In genomic region chr7:34480771-34481170, GRCm38 (mm10) we compare ENCODE assay signal across 17 mouse cellular contexts.
"Had no signal": no experiment of that assay in that cellular context is flagged by ENCODE, and none has a peak within 500 bp of the region (broad histone marks: within the 10 kb centered on the region; RNA-seq: fewer than 3 reads in every experiment).

No protein-coding gene starts in this region.

- H3K4me1 ChIP-seq: liver, embryonic 13.5 days; megakaryocyte, embryonic 14.5 days; midbrain, embryonic 10.5 days; midbrain, embryonic 13.5 days; neural tube, embryonic 13.5 days had no signal

- H3K36me3 ChIP-seq: kidney, embryonic 15.5 days; liver, embryonic 13.5 days; midbrain, embryonic 10.5 days; midbrain, embryonic 13.5 days; neural tube, embryonic 13.5 days had no signal

- DNase-seq: kidney, adult 11 months; kidney, adult 8-10 months; kidney, postnatal 10 days; kidney, postnatal 36 days; layer of hippocampus, postnatal 36 days; liver, embryonic 13.5 days; lung, adult 2 months; thymus, adult 2 months; thymus, postnatal 14 days; thymus, postnatal 4 days had no signal

- H3K27me3 ChIP-seq: kidney, embryonic 15.5 days; liver, embryonic 13.5 days; megakaryocyte, embryonic 14.5 days; midbrain, embryonic 13.5 days; neural tube, embryonic 13.5 days had no signal

- H3K4me3 ChIP-seq: kidney, embryonic 15.5 days; liver, embryonic 13.5 days; megakaryocyte, embryonic 14.5 days; midbrain, embryonic 10.5 days; midbrain, embryonic 13.5 days; myocyte; neural tube, embryonic 13.5 days had no signal

- H3K27ac ChIP-seq: kidney, embryonic 15.5 days; liver, embryonic 13.5 days; midbrain, embryonic 10.5 days; midbrain, embryonic 13.5 days; neural tube, embryonic 13.5 days; stomach, postnatal 0 days had no signal

- H3K9me3 ChIP-seq: kidney, embryonic 15.5 days; liver, embryonic 13.5 days; midbrain, embryonic 13.5 days; neural tube, embryonic 13.5 days had no signal

- H3K9ac ChIP-seq: kidney, embryonic 15.5 days; liver, embryonic 13.5 days; midbrain, embryonic 13.5 days; neural tube, embryonic 13.5 days had no signal
